Mouse (Mus musculus): Measurements from ENCODE around the gene Jph4.

- TF ChIP-seq POLR2A (IDR thresholded peaks at IDR 0.05; ENCODE audit: low read depth, low read length) = no peak
- no peak for TF ChIP-seq CTCF (IDR thresholded peaks at IDR 0.05; ENCODE audit: extremely low read depth, insufficient read depth, insufficient read length, insufficient replicate concordance)
Observed at GRCm38 (mm10) chr14:55135676-55136075, 18.9 kb upstream of the Jph4 start.

Data from spleen, adult 2 months (tissue).